Mouse (Mus musculus) midbrain, postnatal 0 days (tissue): Measurements from ENCODE around the gene Tmem179b. TPM values are rescaled to one million over a fixed set of nuclear protein-coding genes. Genes with fewer than 3 reads are reported as not detected.

Source experiments
- ATAC-seq: fragments of 200-750 bp; cut with Nextera tagmentation; 2 replicates; pipeline ENCODE4 v1.8.0; 2017; ENCODE audit warnings: moderate number of reproducible peaks, mild to moderate bottlenecking, moderate TSS enrichment, moderate library complexity; ENCODE audit not compliant: low FRiP score
- DNase-seq: peaks from one replicate; pipeline ENCODE4 v3.0.0-alpha.2; 2015; ENCODE audit warnings: low spot score
- H3K27ac ChIP-seq: fragments of 300-500 bp; sonication (generic); 2 replicates; pipeline ENCODE4 v1.5.1; 2014; ENCODE audit warnings: low read depth, mild to moderate bottlenecking, low read length, mixed read lengths
- H3K27me3 ChIP-seq: fragments of 300-500 bp; sonication (generic); 2 replicates; pipeline ENCODE4 v1.6.1; 2014; ENCODE audit warnings: low read length, control low read depth, mixed read lengths; ENCODE audit not compliant: insufficient read depth
- H3K36me3 ChIP-seq: fragments of 300-500 bp; sonication (generic); 2 replicates; pipeline ENCODE4 v1.6.1; 2014; ENCODE audit warnings: low read length, control low read depth, mixed read lengths; ENCODE audit not compliant: insufficient read depth
- H3K4me1 ChIP-seq: fragments of 300-500 bp; sonication (generic); 2 replicates; pipeline ENCODE4 v1.6.1; 2014; ENCODE audit warnings: mild to moderate bottlenecking, control low read depth, antibody characterized with exemption, low read length, mixed read lengths; ENCODE audit not compliant: insufficient read depth
- H3K4me2 ChIP-seq: fragments of 300-500 bp; sonication (generic); 2 replicates; pipeline ENCODE4 v1.6.1; 2014; ENCODE audit warnings: low read depth, mild to moderate bottlenecking, low read length, mixed read lengths; ENCODE audit not compliant: poor library complexity, severe bottlenecking
- H3K4me3 ChIP-seq: fragments of 300-500 bp; sonication (generic); 2 replicates; pipeline ENCODE4 v1.5.1; 2014; ENCODE audit warnings: low read depth, mild to moderate bottlenecking, low read length, moderate library complexity
- H3K9ac ChIP-seq: fragments of 300-500 bp; sonication (generic); replicated peaks from 2 replicates; pipeline ENCODE4 v1.6.1; 2014; ENCODE audit warnings: mild to moderate bottlenecking, low read length, moderate library complexity, mixed read lengths; ENCODE audit not compliant: poor library complexity, severe bottlenecking
- H3K9me3 ChIP-seq: fragments of 300-500 bp; sonication (generic); 2 replicates; pipeline ENCODE4 v1.6.1; 2016; ENCODE audit warnings: low read length, control low read depth
- CTCF ChIP-seq: IDR thresholded peaks from 2 replicates; pipeline ENCODE4 v1.5.1; 2016; ENCODE audit warnings: antibody characterized with exemption, mild to moderate bottlenecking
- WGBS: fragments of 180-500 bp; shearing (Covaris S2); extraction: QIAGEN DNeasy Blood & Tissue Kit; methylation state at CpG from one replicate; pipeline ENCODE4 v1.1.7; 2014; 5-methylcytosine and 5-hydroxymethylcytosine counted together
- polyA plus RNA-seq: library from polyadenylated mRNA; unstranded; fragments of >200 nt; fragmentation: Nextera tagmentation; extraction: Ambion mirVana; gene quantifications from 2 replicates; pipeline ENCODE4 v1.2.1, GENCODE M21; 2015
- total RNA-seq: library from RNA; depleted of rRNA; stranded (reverse); fragments of >200 nt; gene quantifications from 2 replicates; pipeline ENCODE4 v1.2.3, GENCODE M21; 2014

Gene Tmem179b
- total and polyA plus RNA-seq, 2 experiments from 2014 or later, result 19.1 to 27.3 TPM

DNA sequence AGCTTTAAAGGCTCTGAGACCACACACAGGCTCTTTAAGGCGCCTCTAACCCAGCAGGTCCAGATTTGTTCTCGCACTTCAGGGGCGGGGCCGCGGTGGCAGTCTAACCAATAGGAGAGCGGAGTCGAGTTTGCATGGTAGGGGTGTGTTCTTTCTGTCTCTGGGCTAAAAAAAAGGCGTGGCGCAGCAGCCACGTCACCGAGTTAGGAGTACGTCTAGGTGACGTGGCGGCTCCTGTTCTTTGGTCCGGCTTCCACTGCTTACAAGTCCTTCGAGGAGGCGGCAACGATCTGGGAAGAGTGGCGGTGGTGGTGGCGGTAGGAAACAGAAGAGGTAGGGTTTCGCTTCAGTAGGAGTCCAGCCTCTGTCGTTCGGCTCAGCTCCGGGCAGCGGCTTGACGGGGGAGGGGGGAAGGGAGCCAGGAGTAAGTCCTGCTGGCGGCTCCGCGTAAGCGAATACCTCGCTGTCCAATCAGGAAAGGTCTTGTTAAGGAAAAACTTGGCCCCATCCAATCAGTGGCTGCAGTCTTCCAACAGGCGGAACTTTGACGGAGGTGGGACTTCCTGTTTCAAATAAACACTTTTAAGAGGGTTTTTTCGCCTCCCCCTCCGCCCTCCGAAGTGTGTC is 32.9 kb downstream of the Tmem179b start, which contains the start of gene Stx5a:
Gene Stx5a (plus strand): TSS at position 171 of the 627 bp plus-strand sequence.
- TF ChIP-seq CTCF, result peak; percentile 30
- peaks cover 10% of the 10 kb centered on the region; the same call in 1 of the 2 replicates for H3K4me1 ChIP-seq
- under 1% methylated on average over 36 of the region's 36 CpGs for WGBS
- DNase-seq (peak; percentile 99), ATAC-seq (peak; percentile 97)
- peak within 1 kb of the TSS; percentile 85 for H3K4me3 ChIP-seq
- no peaks in the 10 kb centered on the region for H3K9me3 ChIP-seq
- no peaks in the 10 kb centered on the region for H3K27me3 ChIP-seq
- peak within 1 kb of the TSS; percentile 95 for H3K27ac ChIP-seq
- peak within 1 kb of the TSS; percentile 97 for H3K4me2 ChIP-seq
- H3K36me3 ChIP-seq, result peaks cover 32% of the 10 kb centered on the region
- peak within 1 kb of the TSS; percentile 86 for H3K9ac ChIP-seq

DNA sequence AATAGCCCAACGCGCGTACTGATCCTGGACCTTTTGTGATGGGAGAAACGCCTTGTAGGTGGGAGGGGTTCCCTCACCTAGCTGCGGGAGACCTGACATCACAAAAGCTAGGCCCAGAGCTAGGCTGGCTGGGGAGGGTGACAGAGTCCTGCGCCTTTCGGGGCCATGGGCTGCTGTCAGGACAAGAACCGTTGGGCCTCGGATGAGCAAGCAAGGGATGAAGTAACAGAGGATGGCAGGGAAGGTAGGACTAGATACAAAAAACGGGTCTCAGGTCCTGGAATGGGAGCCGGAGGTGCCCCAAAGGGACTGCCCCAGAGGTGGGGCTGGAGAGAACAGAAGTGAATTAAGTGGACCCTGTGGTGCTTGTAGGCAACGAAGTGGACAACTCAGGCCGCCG is 33.7 kb downstream of the Tmem179b start, which contains the start of gene 1700092M07Rik:
Gene 1700092M07Rik (plus strand): TSS at position 116 of the 400 bp plus-strand sequence.
- no peak for TF ChIP-seq CTCF
- Histone ChIP-seq H3K9ac (peak within 1 kb of the TSS; percentile 86), H3K27ac (peak within 1 kb of the TSS; percentile 95), H3K4me2 (peak within 1 kb of the TSS; percentile 97), H3K4me3 (peak within 1 kb of the TSS; percentile 85), H3K27me3 (no peaks in the 10 kb centered on the region), H3K36me3 (peaks cover 28% of the 10 kb centered on the region), H3K9me3 (no peaks in the 10 kb centered on the region), H3K4me1 (peaks cover 10% of the 10 kb centered on the region; the same call in 1 of the 2 replicates)
- no peak for ATAC-seq
- WGBS, result 66% methylated on average over 14 of the region's 14 CpGs
- no peak for DNase-seq

DNA sequence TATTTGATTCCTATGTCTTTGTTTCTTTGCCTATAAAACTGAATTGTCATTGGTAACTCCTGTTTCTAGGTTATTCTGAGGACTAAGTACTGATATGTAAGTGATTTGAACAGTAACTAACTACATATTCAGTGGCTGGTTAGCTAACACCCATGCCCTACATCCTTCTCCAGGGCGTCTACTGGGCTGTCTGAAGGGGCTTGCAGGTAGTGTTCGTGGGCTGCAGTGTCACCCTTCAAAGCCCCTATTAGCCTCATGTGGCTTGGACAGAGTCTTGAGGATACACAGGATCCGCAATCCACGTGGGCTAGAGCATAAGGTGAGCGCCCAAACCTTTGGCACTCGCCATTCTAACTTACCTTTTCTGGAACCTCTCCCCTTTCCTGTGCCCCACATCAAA is 34.6 kb downstream of the Tmem179b start:
- Histone ChIP-seq H3K27me3 (no peaks in the 10 kb centered on the region), H3K4me2 (no peak overlapping the region), H3K4me3 (no peak overlapping the region), H3K27ac (no peak overlapping the region), H3K4me1 (peaks cover 10% of the 10 kb centered on the region; the same call in 1 of the 2 replicates), H3K9ac (no peak overlapping the region), H3K36me3 (peaks cover 26% of the 10 kb centered on the region), H3K9me3 (no peaks in the 10 kb centered on the region)
- no peak for TF ChIP-seq CTCF
- DNase-seq (no peak), ATAC-seq (no peak)
- WGBS, result 98% methylated on average over 6 of the region's 6 CpGs

DNA sequence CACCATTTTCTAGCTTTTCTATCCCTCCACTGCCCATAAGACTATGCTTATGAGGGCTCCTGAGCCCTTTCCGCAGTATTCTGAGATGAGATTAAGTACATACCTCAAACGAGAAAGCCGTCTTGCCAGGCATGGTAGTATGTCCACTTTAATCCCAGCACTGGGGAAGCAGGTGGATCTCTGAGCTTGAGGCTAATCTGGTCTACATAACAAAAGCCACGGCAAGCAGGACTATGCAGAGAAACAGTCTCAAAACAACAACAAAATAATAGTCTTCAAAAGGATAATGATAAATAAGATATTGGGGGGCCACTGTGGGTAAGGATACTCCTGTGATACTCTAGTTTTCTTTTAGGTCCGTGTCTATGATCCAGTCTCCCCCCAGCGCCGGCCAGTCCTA is 35.4 kb downstream of the Tmem179b start:
- H3K9ac ChIP-seq, result no peak overlapping the region
- no peak for TF ChIP-seq CTCF
- H3K9me3 ChIP-seq, result no peaks in the 10 kb centered on the region
- H3K27me3 ChIP-seq, result no peaks in the 10 kb centered on the region
- H3K4me2 ChIP-seq, result no peak overlapping the region
- H3K4me1 ChIP-seq, result peaks cover 10% of the 10 kb centered on the region; the same call in 1 of the 2 replicates
- DNase-seq, result no peak
- H3K36me3 ChIP-seq, result peaks cover 26% of the 10 kb centered on the region
- WGBS, result 93% methylated on average over 7 of the region's 7 CpGs
- no peak overlapping the region for H3K4me3 ChIP-seq
- no peak overlapping the region for H3K27ac ChIP-seq
- no peak for ATAC-seq

DNA sequence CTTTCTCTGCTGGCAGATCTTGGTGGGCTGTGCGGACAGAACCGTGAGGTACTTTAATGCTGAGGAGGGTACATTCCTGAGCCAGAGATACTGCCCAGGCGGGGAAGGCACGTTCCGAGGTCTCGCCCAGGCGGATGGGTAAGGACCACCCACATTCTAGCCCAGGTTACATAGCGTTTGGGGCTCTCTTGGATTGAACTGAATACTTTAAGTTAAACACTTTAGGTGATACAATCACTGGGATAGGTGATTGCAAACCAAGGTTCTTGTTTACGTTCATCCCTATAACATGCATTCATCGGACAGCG is 38.2 kb downstream of the Tmem179b start:
- ATAC-seq (peak; percentile 36; the same call in 1 of the 2 replicates), DNase-seq (no peak)
- Histone ChIP-seq H3K27ac (peak overlapping the region; percentile 75), H3K4me1 (no peaks in the 10 kb centered on the region; the same call in 1 of the 2 replicates), H3K4me2 (peak overlapping the region; percentile 92), H3K27me3 (no peaks in the 10 kb centered on the region), H3K4me3 (peak overlapping the region; percentile 85), H3K9ac (peak overlapping the region; percentile 75), H3K36me3 (peaks cover 21% of the 10 kb centered on the region), H3K9me3 (no peaks in the 10 kb centered on the region)
- WGBS, result 3% methylated on average over 11 of the region's 11 CpGs
- no peak for TF ChIP-seq CTCF

DNA sequence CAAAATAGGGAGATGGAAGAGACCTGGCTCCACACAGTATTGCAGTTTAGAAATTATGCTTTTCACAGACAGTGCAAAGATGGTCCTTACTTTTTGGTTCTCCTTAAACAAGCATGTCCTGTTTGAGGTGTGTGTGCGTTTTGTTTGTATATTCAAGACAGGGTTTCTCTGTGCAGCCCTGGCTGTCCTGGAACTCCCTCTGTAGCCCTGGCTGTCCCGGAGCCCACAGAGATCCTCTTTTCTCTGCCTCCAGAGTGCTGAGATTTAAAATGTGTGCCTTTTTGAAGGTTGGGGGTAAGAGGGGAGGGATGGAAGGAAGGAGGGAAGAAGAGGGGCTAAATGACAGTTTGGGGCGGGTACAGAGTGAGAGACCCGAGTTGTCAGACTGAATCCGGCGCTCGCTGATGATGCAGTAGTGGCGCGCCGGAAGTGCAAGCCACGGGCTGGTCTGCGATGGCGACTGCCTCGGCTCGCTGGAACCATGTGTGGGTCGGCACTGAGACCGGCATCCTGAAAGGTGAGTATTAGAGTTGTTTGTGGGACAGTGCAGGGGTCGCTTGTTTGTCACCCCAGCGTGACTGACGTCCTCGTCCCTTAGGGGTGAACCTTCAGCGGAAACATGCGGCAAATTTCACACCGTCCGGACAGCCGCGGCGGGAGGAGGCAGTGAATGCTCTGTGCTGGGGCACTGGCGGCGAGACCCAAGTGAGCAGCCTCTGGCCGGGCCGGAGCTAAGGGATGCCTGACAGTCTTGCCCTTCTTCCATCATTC is 38.7 kb downstream of the Tmem179b start, which contains the start of gene Wdr74:
Gene Wdr74 (plus strand): TSS at position 439 of the 771 bp plus-strand sequence.
- no peak for TF ChIP-seq CTCF
- H3K27me3 ChIP-seq, result no peaks in the 10 kb centered on the region
- H3K4me3 ChIP-seq, result peak within 1 kb of the TSS; percentile 85
- H3K9me3 ChIP-seq, result no peaks in the 10 kb centered on the region
- ATAC-seq (peak; percentile 93), DNase-seq (peak; percentile 96)
- H3K4me2 ChIP-seq, result peak within 1 kb of the TSS; percentile 92
- WGBS, result under 1% methylated on average over 32 of the region's 32 CpGs
- peak within 1 kb of the TSS; percentile 75 for H3K27ac ChIP-seq
- H3K36me3 ChIP-seq, result peaks cover 21% of the 10 kb centered on the region
- peak within 1 kb of the TSS; percentile 75 for H3K9ac ChIP-seq
- H3K4me1 ChIP-seq, result no peaks in the 10 kb centered on the region; the same call in 1 of the 2 replicates
